Mouse (Mus musculus): ENCODE measurements around the gene Klhl21.

- TF ChIP-seq CTCF (IDR thresholded peaks at IDR 0.05) = no peak
- 0 out of 2 replicates have a peak, but pooled peaks have one; percentile 29 for TF ChIP-seq EP300 (IDR thresholded peaks at IDR 0.05)
These were observed 2.7 kb downstream of the Klhl21 start for GRCm38 (mm10) chr4:152011171-152011760.

Measured in lung, postnatal 0 days (tissue).